Mouse (Mus musculus): ENCODE measurements around the gene Fam198a.

Gene Fam198a

DNA sequence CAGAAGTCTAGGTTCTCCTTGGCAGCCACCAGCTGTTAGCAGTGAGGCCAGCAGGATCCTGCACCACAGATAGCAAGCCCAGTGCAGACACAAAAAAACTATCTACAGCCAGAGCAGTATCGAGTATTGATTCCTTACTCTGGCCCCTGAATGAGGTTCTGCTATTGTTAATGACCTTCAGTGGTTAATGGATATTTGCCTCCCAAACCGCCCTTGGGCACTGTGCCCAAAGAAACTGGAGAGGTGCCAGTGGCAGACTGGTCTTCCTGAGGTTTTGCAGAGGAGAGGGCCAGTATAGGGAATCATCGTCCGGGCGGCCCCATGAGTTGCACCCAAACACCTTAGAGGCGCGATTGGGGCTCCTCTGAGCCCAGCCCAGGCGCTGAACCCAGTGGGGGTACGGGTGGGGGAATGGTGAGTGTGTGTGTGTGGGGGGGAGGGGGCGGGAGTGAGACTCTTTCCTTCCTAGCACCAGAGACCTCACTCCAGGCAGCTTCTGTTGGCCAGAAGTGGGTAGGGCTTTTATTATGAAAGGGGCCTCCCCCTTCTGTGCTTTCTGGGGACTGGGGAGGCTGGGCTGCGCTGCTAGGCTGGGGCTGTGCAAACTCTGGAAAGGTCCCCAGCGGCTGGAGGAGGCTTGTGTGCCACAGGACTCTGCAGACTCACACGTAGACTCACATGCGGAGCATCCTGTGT is at the start of gene Fam198a:
Gene Fam198a (plus strand): TSS at position 571 of the 696 bp plus-strand sequence.
- in situ Hi-C loops (cut with MboI; ENCODE audit: low pct_unique_long_range_greater_than_20kb in 1 of 2, low sequenced_read_pairs in 2 of 2, unreplicated experiment in 1 of 2), result no loop called here

DNA sequence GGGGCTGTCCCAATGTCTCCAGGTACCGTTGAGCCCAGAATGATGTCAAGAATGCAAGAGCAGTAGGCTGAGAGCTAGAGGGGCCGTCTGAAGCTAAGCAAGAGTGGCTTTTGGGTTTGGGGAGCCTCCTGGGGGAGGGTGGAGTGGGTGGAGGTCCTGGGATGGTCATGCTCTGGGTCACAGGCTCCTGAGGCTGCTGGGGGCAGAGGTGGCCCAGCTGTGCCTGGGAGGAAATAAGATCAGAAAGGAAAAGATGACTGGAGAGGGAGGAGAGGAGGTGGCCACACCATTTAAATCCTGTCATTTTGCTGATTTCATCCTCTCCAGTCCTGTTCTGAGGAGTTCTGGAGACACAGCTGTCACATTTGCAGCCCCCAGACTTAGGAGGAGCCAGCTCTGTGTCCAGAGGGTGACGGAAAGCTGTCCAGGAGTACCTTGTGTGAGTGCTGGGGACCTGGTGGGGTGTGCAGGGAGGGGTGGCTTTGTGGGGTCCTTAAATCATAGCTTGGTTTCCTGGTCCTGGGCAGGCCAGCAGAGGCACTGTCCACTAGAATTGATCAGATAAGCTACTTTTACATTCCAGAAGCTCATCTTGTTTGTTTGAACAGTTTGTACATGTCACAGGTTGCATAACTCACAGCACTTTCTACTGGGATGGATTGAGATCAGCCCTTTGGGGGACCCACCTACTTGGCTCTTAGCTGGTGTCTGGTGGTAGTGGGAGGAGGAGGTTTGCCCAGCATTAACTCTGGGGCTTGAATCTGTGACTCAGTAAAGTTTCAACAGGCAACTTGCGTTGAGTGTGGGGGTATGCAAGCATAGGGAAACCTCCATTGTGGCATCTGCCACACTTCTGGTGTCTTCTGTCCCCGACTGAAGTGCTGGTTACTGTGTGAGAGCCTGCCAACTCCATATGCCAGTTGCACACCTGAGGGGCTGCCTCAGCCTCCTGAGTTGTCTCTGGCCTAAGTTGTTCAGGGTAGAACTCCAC is 48.8 kb upstream of the Fam198a start:
- in situ Hi-C loops (cut with MboI; ENCODE audit: low pct_unique_long_range_greater_than_20kb in 1 of 2, low sequenced_read_pairs in 2 of 2, unreplicated experiment in 1 of 2), result no loop called here

DNA sequence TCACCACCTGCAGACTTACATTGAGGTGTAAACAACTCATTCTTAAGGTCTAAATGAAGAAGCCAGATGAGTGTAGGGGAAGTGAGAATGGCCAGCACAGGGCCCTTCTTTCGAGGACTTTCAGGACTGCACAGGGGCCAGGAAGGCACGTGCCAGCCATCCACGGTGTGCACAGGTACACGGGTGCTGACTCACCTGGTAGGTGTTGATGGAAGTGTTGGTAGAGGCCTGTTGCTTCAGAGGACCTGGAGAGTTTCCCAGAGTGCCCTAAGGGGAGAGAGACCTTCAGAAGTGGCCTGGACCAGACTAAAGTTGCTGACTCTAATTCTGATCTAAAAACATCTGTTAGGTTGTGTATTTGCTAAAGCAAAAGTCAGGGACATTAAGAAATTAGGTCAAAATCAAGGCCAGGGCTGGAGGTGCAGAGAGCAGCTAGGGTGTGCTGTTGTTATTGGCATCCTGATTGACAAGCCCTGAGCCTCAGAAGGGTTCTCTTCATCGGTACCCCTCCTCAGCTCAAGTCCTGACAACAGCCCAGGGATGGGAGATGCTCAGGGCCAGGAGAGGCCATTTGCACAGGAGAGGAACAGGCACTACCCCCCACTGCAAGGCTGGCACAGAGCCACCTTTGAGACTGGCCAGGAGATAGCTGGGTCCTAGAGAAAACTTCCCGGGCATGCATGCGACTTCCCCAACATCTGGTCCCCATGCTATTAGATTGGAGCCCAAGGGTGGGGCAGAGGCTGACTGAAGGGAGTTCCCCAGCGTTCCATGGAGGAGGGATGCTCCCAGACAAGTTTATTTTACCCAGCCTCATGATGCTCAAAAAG is 47.1 kb upstream of the Fam198a start:
- in situ Hi-C loops (cut with MboI; ENCODE audit: low pct_unique_long_range_greater_than_20kb in 1 of 2, low sequenced_read_pairs in 2 of 2, unreplicated experiment in 1 of 2), result no loop called here

DNA sequence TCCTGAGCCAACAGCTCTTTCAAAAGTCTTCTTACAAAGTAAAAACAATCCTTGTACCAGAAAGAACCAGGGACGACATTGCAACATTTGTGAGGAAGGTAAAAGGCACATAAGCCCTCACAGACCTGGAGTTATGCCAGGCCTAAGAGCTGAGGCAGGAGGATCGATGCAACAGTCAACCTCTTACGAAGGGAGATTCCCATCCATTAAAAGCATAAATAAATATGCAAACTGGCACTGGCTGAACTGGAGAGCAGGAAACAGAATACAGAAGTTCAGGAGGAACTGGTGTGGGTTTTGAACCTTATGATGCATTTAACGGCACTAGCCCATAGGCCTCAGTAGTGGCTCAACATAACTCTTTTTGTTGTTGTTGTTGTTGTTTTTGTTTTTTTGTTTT is 46.5 kb upstream of the Fam198a start:
- in situ Hi-C loops (cut with MboI; ENCODE audit: low pct_unique_long_range_greater_than_20kb in 1 of 2, low sequenced_read_pairs in 2 of 2, unreplicated experiment in 1 of 2), result no loop called here

DNA sequence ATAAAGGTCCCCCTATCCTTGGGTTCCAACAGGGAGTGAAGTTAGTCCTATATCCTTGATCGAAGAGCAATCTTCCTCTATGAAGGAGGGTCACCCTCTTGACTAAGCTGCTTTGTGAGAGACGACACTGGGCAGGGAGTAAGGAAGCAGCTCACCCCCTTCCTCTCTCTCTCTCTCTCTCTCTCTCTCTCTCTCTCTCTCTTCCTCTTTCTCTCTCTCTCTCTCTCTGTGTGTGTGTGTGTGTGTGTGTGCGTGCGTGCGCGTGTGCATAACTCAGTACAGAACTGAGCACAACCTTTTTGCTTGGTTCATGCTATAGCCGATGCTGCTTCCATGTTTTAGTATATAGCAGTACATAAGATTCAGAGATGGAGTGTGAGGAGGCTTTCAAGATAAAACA is 45.8 kb upstream of the Fam198a start:
- in situ Hi-C loops (cut with MboI; ENCODE audit: low pct_unique_long_range_greater_than_20kb in 1 of 2, low sequenced_read_pairs in 2 of 2, unreplicated experiment in 1 of 2), result no loop called here

DNA sequence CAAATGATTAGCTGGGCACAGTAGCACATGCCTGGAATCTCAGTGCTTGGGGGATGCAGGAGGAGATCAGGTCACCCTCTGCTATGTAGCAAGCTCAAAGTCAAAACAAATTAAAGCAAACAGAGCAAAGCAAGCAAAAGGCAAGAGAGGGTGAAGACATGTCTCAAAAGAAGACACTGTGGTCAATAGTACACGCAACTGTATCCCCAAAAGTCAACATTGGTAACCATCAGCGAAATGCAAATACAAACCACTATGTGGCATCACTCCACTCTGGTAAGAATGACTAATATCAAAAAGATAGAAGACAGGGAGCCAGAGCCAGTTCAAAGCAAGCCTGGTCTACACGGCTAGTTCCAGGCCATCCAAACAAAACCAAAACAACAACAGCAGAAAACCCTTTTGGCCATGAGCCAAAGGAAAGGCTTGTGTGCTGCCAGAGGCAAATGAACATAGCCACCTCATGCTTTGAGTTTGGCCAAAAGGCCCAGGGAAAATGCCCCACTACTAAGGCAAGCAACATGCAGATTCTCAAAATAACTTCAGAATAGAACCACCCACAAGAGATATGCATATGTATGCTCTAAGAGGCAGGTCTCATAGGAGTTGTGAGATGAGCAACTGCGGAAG is 45.1 kb upstream of the Fam198a start:
- in situ Hi-C loops (cut with MboI; ENCODE audit: low pct_unique_long_range_greater_than_20kb in 1 of 2, low sequenced_read_pairs in 2 of 2, unreplicated experiment in 1 of 2), result no loop called here

DNA sequence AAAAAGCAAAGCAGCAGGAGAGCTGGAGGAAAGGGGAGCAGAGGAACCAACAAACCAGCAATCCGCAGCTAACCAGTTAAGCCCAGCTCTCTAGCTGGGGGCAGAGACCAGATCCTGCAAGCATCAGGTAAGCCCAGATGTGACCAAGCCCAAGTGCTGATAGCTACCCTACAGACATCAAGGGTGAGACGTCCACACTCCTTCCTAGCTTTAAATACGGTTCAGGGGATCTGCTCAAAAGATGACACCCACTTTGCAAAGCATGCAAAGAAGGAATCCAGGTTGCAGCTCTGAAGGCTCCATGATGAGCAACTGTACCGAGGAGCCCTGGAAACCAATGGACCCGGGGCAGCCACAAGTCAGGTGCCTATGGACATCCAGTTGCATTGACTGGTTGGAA is 44.3 kb upstream of the Fam198a start:
- in situ Hi-C loops (cut with MboI; ENCODE audit: low pct_unique_long_range_greater_than_20kb in 1 of 2, low sequenced_read_pairs in 2 of 2, unreplicated experiment in 1 of 2), result no loop called here

DNA sequence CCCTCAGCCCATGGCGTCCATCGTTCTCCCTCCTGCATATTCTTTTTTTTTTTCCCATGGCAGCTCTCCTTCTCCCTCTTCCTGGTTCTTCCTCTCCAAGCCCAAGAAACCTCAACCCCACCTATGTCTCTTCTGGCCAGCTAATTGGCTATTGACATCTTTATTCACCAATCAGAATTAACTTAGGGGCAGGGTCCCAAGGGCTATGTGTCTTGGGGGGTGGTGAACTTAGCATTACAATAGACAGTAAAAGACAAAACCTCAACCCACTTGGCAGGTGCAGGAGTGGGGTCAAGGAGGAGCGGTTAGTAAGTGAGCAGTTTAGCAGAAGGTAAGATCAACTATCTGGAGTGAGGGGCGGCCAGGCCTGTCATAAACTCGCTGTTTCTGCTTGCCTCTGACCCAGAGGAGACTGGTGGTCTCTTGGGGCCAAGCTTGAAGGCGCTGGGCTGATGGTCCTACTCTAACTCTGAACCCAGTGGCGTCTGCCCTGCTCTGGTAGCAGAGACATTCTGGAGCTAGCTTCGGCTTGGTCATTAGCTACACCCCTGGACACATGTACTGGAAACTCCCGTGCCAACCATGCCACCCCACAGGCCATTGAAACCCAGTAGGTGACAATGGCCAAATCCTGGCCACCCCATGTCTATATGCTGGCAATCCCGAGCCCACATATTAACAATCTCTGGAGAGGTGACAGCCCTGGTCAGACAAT is 43.3 kb upstream of the Fam198a start:
- in situ Hi-C loops (cut with MboI; ENCODE audit: low pct_unique_long_range_greater_than_20kb in 1 of 2, low sequenced_read_pairs in 2 of 2, unreplicated experiment in 1 of 2), result no loop called here

DNA sequence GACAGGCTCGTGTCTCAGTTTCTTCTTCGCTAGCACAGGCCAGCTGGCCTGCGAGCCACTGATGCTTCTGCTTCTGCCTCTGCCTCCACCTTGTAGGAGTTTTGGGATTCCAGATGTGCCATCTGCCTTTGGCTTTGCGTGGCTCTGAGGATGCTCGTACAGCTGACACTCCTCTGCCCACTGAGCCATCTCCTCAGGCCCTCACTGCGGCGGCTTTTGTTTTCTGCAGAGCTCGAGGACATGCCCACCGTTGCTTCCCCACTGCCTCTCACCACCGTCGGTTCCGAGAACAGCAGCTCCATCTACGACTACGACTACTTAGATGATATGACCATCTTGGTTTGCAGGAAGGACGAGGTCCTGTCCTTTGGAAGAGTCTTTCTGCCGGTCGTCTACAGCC is 42.5 kb upstream of the Fam198a start:
- in situ Hi-C loops (cut with MboI; ENCODE audit: low pct_unique_long_range_greater_than_20kb in 1 of 2, low sequenced_read_pairs in 2 of 2, unreplicated experiment in 1 of 2), result no loop called here

DNA sequence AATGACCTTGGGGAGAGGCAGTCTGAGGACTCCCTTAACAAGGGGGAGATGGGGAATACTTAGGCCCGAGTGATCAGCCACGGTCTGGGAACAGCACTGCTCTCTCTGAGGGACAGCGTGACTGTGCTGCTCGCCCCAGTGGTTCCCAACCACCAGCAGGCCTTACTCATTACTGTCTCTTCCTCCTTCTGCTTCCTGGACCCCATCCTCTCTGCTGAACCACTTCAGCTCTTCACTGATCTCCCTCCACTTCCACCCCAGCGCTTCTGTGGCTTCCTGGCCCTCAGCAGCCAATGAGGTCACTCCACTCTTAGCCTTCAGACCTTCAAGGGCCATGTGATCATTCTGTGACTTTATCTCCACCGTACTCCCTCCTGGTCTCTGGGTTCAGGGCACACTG is 41.2 kb upstream of the Fam198a start:
- in situ Hi-C loops (cut with MboI; ENCODE audit: low pct_unique_long_range_greater_than_20kb in 1 of 2, low sequenced_read_pairs in 2 of 2, unreplicated experiment in 1 of 2), result no loop called here

DNA sequence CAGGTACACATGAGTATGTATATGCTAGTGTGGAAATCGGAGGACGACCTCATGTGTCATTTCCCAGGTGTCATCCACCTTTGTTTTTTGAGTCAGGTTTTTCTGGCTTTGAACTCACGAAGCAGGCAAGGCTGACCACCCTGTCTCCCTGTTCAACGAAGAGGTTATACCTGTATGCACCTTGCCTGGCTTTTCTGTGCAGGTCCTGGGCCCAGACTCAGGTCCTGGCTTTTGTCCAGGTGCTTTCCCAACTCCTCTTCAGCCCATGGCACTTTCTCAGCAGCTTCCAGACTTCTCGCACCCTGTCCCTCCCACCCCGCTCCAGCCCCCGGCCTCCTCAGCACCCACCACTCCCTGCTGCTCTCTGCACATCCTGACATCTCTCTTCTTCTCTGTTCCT is 39.6 kb upstream of the Fam198a start:
- in situ Hi-C loops (cut with MboI; ENCODE audit: low pct_unique_long_range_greater_than_20kb in 1 of 2, low sequenced_read_pairs in 2 of 2, unreplicated experiment in 1 of 2), result no loop called here

DNA sequence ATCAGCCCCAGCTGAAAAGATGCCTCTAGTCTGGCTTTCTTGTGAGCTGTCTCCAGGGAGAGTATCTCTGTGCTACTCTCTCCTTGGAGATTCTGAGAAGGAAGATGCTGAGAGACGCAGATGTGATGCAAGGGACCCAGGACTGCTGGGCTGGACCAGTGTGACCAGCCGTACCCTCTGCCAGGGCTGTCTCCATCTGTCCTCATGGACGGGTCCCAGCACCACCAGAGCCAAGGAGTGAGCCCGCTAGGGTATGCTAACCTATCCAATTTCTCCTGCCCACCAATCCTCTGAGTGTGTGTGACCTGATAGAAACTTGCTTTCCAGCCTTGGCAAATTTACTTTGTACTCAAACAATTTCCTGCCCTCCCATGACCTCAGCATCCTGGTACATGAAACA is 38.0 kb upstream of the Fam198a start:
- in situ Hi-C loops (cut with MboI; ENCODE audit: low pct_unique_long_range_greater_than_20kb in 1 of 2, low sequenced_read_pairs in 2 of 2, unreplicated experiment in 1 of 2), result no loop called here

DNA sequence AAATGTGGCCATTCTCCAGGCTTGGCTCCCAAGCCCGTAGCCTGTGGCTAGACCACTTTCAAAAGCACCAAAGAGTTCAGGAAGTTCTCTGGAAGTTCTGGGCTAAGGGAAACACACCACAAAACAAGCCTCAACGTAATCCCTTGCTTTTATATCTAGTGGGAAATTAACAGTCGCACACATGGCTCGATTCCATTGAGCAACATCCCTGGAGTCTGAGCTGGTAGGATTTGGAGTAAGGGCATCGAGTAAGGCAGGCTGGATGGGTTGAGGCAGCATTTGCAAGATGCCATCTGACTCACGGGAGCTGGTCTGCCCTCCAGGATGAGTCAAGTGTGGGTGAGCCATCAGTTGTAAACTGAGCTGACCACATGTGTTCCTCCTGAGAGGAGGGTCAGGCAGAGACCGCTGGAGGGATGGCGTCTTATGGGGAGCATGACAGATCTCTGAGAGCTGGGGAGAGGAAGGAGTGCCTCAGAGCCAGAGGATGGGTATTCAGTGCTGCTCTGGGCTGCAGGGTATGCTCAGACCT is 36.5 kb upstream of the Fam198a start:
- in situ Hi-C loops (cut with MboI; ENCODE audit: low pct_unique_long_range_greater_than_20kb in 1 of 2, low sequenced_read_pairs in 2 of 2, unreplicated experiment in 1 of 2), result no loop called here

DNA sequence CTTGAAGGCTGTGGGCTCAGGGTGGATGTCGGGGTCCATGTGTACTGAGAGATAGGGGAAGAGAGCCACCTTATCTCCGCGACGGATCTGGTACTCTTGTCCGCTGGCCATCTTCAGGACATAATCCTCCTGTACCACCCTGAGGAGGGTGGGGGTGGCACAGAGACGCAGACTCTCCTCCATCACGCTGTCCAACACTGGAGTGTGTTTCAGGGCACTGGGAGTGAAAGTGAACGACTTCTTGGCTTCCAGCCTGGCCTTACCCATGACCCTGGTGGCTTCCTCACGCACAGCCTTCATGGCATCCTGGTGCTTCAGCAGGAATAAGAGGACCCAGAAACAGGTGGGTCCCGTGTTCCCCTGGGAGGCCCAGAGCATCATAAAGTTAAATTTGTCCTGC is 35.7 kb upstream of the Fam198a start:
- in situ Hi-C loops (cut with MboI; ENCODE audit: low pct_unique_long_range_greater_than_20kb in 1 of 2, low sequenced_read_pairs in 2 of 2, unreplicated experiment in 1 of 2), result no loop called here

DNA sequence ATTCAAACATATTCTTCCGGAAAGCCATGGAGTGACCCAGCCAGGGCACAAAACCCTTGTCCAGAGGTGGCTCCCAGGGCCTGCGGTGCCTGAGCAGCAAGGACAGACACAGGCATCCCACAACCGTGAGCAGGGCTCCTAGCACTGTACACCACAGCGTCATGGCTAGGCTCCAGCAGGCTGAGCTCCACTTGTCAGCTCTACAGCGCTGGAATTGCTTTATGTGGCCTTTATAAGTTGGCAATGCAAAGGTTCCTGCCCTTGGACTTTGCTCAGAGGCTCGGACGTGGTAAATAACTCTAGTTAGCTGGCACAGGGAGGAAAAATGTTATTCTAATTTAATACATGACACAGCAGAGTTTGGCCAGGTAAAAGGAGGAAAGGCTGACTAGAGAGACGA is 34.7 kb upstream of the Fam198a start, which contains the start of gene Cyp8b1:
Gene Cyp8b1 (minus strand): TSS at position 204 of the 400 bp plus-strand sequence.
- in situ Hi-C loops (cut with MboI; ENCODE audit: low pct_unique_long_range_greater_than_20kb in 1 of 2, low sequenced_read_pairs in 2 of 2, unreplicated experiment in 1 of 2), result no loop called here

DNA sequence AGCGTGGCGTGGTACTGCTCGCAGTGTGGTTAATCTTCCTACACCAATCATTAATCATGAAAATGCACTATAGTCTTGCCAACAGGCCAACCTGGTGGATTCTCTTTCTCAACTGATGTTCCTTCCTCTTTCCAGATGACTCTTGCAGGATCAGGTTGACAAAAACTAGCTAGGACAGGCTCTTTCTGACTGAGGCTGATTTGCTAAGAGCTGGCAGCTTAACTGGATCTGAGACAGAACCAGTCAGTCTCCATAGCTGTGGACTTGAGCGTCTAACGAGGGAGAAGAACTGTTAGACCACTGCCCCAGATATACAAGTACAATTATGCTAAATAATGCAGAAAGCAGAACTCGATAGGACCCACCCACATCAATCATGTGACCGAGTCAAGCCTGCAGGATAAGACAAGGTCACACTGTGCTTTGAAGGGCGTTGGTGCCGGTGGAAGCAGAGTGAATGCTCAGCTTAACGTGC is 31.7 kb upstream of the Fam198a start:
- in situ Hi-C loops (cut with MboI; ENCODE audit: low pct_unique_long_range_greater_than_20kb in 1 of 2, low sequenced_read_pairs in 2 of 2, unreplicated experiment in 1 of 2), result no loop called here

DNA sequence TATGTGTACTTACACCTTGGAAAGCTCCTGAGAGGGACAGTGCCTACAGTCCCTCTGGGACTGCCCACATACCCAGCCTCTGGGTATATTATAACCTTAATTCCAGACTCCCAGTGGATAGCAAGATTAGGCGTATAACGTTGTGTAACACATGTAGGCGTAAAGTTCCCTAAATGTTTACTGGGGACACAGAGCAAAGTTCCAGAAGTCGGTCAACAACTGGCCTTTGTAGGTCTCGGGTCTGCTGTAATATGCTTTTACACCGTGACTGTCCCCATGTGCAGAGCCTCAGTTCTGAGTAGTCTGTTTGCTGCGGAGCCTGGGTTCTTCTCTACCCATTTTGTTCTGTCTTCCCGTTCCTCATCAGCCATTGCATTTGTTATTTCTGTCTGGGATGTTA is 27.3 kb upstream of the Fam198a start:
- in situ Hi-C loops (cut with MboI; ENCODE audit: low pct_unique_long_range_greater_than_20kb in 1 of 2, low sequenced_read_pairs in 2 of 2, unreplicated experiment in 1 of 2), result no loop called here

DNA sequence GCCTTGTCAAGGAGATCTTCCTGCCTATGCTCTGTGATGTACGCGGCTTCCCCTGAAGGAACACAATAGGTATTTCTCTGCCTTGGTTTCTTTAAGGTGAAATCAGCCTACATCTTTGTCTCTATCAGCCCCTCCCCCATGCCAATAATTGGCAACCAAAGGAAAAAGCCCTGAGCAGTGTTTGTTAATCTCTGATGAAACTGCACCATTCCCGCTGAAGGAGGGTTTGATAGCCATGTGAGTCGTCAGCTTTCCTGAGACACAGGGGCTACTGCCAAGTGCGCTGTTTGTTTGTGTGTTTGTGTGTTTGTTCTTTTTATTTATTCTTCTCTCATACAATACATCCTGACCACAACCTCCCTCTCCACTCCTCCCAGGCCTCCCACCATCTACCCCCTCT is 26.9 kb upstream of the Fam198a start:
- in situ Hi-C loops (cut with MboI; ENCODE audit: low pct_unique_long_range_greater_than_20kb in 1 of 2, low sequenced_read_pairs in 2 of 2, unreplicated experiment in 1 of 2), result no loop called here

Measured in mouse embryonic stem cell (cell line).